Comparison of ENCODE assay signal across 8 mouse cellular contexts in the genomic region with DNA sequence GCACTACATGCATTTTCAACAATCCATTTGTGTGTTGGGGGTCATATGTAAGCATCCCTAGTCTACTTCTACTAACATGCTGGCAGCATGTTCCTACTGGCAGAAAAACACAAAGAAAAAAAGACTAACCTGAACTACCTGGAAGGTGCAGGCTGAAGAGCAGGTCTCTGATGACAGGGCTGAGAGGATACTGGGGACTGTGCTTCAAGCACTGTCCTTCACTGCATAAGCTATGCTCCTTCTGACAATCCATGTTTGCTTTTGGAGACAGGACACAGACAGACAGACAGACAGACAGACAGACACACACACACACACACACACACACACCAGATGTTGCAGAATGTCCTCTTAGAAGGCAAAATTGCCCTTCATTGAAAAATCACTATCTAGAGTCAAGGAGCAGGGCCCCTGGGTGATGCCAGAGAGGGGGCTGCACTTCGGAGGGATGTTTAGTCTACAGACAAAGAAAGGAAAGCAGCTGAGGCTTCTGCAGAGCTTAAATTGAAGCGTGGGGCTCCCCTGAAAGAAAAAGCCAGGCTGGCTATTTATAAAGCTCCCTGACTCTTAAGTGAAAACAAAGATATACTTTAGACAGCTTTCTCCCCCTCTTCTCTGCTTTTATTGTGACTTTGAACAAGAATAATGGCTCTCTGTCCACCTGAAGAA.
DNase-seq lines count a peak whose midpoint lies in the region; ATAC-seq and TF ChIP-seq lines count a peak whose summit lies in the region.

No protein-coding gene starts in this region.

- TF ChIP-seq POLR2A in liver, adult 2 months (IDR thresholded peaks at IDR 0.05; ENCODE audit: extremely low read depth, insufficient read depth, low read length), result no peak

- H3K4me1 ChIP-seq in liver, adult 2 months (ENCODE audit: control insufficient read depth, insufficient read depth, low read length), result peaks cover 40% of the 10 kb centered on the region
- H3K4me1 ChIP-seq in forebrain, embryonic 11.5 days (replicated peaks; ENCODE audit: control insufficient read depth, insufficient read depth, low read length), result peaks cover 12% of the 10 kb centered on the region; the same call in 1 of the 2 replicates
- peaks cover 43% of the 10 kb centered on the region for H3K4me1 ChIP-seq in intestine, embryonic 16.5 days (ENCODE audit: control insufficient read depth, insufficient read depth, low read length)
- H3K4me1 ChIP-seq in neural tube, embryonic 14.5 days (ENCODE audit: control insufficient read depth, insufficient read depth, low read length), result peaks cover 28% of the 10 kb centered on the region

- no peaks in the 10 kb centered on the region for H3K27me3 ChIP-seq in liver, adult 2 months (ENCODE audit: control insufficient read depth, insufficient read depth, low read length)
- H3K27me3 ChIP-seq in forebrain, embryonic 11.5 days (ENCODE audit: control insufficient read depth, insufficient read depth, low read length), result no peaks in the 10 kb centered on the region
- H3K27me3 ChIP-seq in intestine, embryonic 16.5 days (replicated peaks; ENCODE audit: control insufficient read depth, insufficient read depth, low read length), result no peaks in the 10 kb centered on the region
- H3K27me3 ChIP-seq in neural tube, embryonic 14.5 days (ENCODE audit: control insufficient read depth, insufficient read depth, low read length), result no peaks in the 10 kb centered on the region

- no peaks in the 10 kb centered on the region for H3K9me3 ChIP-seq in forebrain, embryonic 11.5 days (ENCODE audit: control insufficient read depth, low read length)
- H3K9me3 ChIP-seq in intestine, embryonic 16.5 days (ENCODE audit: control insufficient read depth, low read length), result no peaks in the 10 kb centered on the region
- no peaks in the 10 kb centered on the region for H3K9me3 ChIP-seq in neural tube, embryonic 14.5 days (ENCODE audit: control insufficient read depth, low read length)

- H3K79me2 ChIP-seq in liver, adult 2 months (ENCODE audit: control insufficient read depth, insufficient read depth, low read length), result no peaks in the 10 kb centered on the region

- TF ChIP-seq CTCF in liver, adult 2 months (IDR thresholded peaks at IDR 0.05; ENCODE audit: low read depth, low read length), result no peak

- 74% methylated on average over 2 of the region's 2 CpGs for WGBS in liver, adult 2 months
- WGBS in forebrain, embryonic 11.5 days, result 5% methylated on average over 2 of the region's 2 CpGs
- WGBS in intestine, embryonic 16.5 days, result 20% methylated on average over 2 of the region's 2 CpGs
- WGBS in neural tube, embryonic 14.5 days, result 2% methylated on average over 2 of the region's 2 CpGs

- ATAC-seq in forebrain, embryonic 11.5 days (replicated peaks; ENCODE audit: low FRiP score), result no peak
- no peak for ATAC-seq in intestine, embryonic 16.5 days
- ATAC-seq in neural tube, embryonic 14.5 days (ENCODE audit: low read depth), result no peak
- ATAC-seq in megakaryocyte-erythroid progenitor cell, adult 5-6 weeks (replicated peaks; ENCODE audit: low FRiP score, low TSS enrichment, poor library complexity, severe bottlenecking), result no peak

- peak overlapping the region; percentile 55 for H3K27ac ChIP-seq in liver, adult 2 months (replicated peaks; ENCODE audit: insufficient read depth, low read depth, low read length)
- no peak overlapping the region for H3K27ac ChIP-seq in forebrain, embryonic 11.5 days (ENCODE audit: low read depth, low read length)
- peak overlapping the region; percentile 43 for H3K27ac ChIP-seq in intestine, embryonic 16.5 days (ENCODE audit: low read length)
- peak overlapping the region; percentile 67 for H3K27ac ChIP-seq in neural tube, embryonic 14.5 days (ENCODE audit: low read depth, low read length)

- H3K4me3 ChIP-seq in liver, adult 2 months (ENCODE audit: insufficient read depth, low read depth, low read length), result no peak overlapping the region
- no peak overlapping the region for H3K4me3 ChIP-seq in forebrain, embryonic 11.5 days (ENCODE audit: low read depth, low read length)
- no peak overlapping the region for H3K4me3 ChIP-seq in intestine, embryonic 16.5 days (ENCODE audit: low read length)
- no peak overlapping the region for H3K4me3 ChIP-seq in neural tube, embryonic 14.5 days (ENCODE audit: low read depth, low read length)

- H3K4me2 ChIP-seq in forebrain, embryonic 11.5 days (ENCODE audit: low read depth, low read length, severe bottlenecking), result no peak overlapping the region
- no peak overlapping the region for H3K4me2 ChIP-seq in intestine, embryonic 16.5 days (ENCODE audit: low read depth, low read length)
- no peak overlapping the region for H3K4me2 ChIP-seq in neural tube, embryonic 14.5 days (ENCODE audit: low read depth, low read length)

- no peaks in the 10 kb centered on the region for H3K36me3 ChIP-seq in liver, adult 2 months (ENCODE audit: control insufficient read depth, insufficient read depth, low read length)
- H3K36me3 ChIP-seq in forebrain, embryonic 11.5 days (ENCODE audit: control insufficient read depth, insufficient read depth, low read length), result no peaks in the 10 kb centered on the region
- no peaks in the 10 kb centered on the region for H3K36me3 ChIP-seq in intestine, embryonic 16.5 days (ENCODE audit: control insufficient read depth, insufficient read depth, low read length)
- H3K36me3 ChIP-seq in neural tube, embryonic 14.5 days (ENCODE audit: control insufficient read depth, insufficient read depth, low read length), result no peaks in the 10 kb centered on the region

- DNase-seq in liver, adult 2 months (ENCODE audit: extremely low read depth, low read depth, low spot score), result no peak
- DNase-seq in liver, result no peak
- no peak for DNase-seq in forebrain, embryonic 11.5 days (ENCODE audit: low spot score)
- DNase-seq in thymus, postnatal 4 days, result no peak
- no peak for DNase-seq in adrenal gland, postnatal 25 days

- peak overlapping the region; percentile 33; the same call in 1 of the 2 replicates for H3K9ac ChIP-seq in liver, adult 2 months (ENCODE audit: low read depth, low read length)
- peak overlapping the region; percentile 20; the same call in 1 of the 2 replicates for H3K9ac ChIP-seq in forebrain, embryonic 11.5 days (ENCODE audit: low read length)
- H3K9ac ChIP-seq in intestine, embryonic 16.5 days (ENCODE audit: low read depth, low read length), result no peak overlapping the region
- H3K9ac ChIP-seq in neural tube, embryonic 14.5 days (replicated peaks; ENCODE audit: low read depth, low read length), result no peak overlapping the region

Comparison
In these comparisons a context has a peak if more than half of its experiments do, and no peak if none do; other contexts are left out.
1. H3K9ac ChIP-seq: peak in liver, adult 2 months (single experiment) and forebrain, embryonic 11.5 days (single experiment); none in intestine, embryonic 16.5 days (single experiment) and neural tube, embryonic 14.5 days (single experiment).